Mouse (Mus musculus): ENCODE results near the gene Madcam1. TPM values are rescaled to one million over a fixed set of nuclear protein-coding genes. Genes with fewer than 3 reads are reported as not detected.
"Not testable (repeated sequence)": the region's sequence is repeated elsewhere in the genome, so short reads cannot be mapped to it uniquely, and the experiment has no call there.

The Madcam1 gene
- polyA plus RNA-seq, 1 experiment from 2014 or later: 3.2 TPM

- no peak overlapping the region for H3K4me2 ChIP-seq (replicated peaks)
- no peak overlapping the region for H3K4me3 ChIP-seq
- no peaks in the 10 kb centered on the region for H3K36me3 ChIP-seq
- peak; percentile 35; the same call in 1 of the 2 replicates for ATAC-seq (ENCODE audit: low FRiP score)
- 0 out of 2 replicates have a peak, but pooled peaks cover 2% of the 10 kb centered on the region for H3K4me1 ChIP-seq
- WGBS: 65% methylated on average over 13 of the region's 13 CpGs
- H3K9ac ChIP-seq: 0 out of 2 replicates have a peak overlapping the region, but pooled peaks have one; percentile 27
- peaks cover 9% of the 10 kb centered on the region; the same call in 1 of the 2 replicates for H3K9me3 ChIP-seq (replicated peaks)
- H3K27ac ChIP-seq: peak overlapping the region; percentile 46
- H3K27me3 ChIP-seq: no peaks in the 10 kb centered on the region
Observed at GRCm38 (mm10) chr10:79695231-79696128, 31.1 kb downstream of the Madcam1 start.

- no peak overlapping the region for H3K4me3 ChIP-seq
- H3K27ac ChIP-seq: peak overlapping the region; percentile 48
- H3K36me3 ChIP-seq: no peaks in the 10 kb centered on the region
- 56% methylated on average over 9 of the region's 9 CpGs for WGBS
- H3K4me2 ChIP-seq (replicated peaks): no peak overlapping the region
- H3K9me3 ChIP-seq (replicated peaks): peaks cover 9% of the 10 kb centered on the region; the same call in 1 of the 2 replicates
- H3K4me1 ChIP-seq: 0 out of 2 replicates have a peak, but pooled peaks cover 2% of the 10 kb centered on the region
- 0 out of 2 replicates have a peak overlapping the region, but pooled peaks have one; percentile 27 for H3K9ac ChIP-seq
- no peaks in the 10 kb centered on the region for H3K27me3 ChIP-seq
- ATAC-seq (ENCODE audit: low FRiP score): no peak
Observed at GRCm38 (mm10) chr10:79696129-79696651, 31.8 kb downstream of the Madcam1 start.

GRCm38 (mm10) chr10:79697916-79698315 is 33.6 kb downstream of the Madcam1 start:
- Histone ChIP-seq H3K4me2 (replicated peaks) (no peak overlapping the region), H3K4me1 (0 out of 2 replicates have a peak, but pooled peaks cover 2% of the 10 kb centered on the region), H3K4me3 (no peak overlapping the region), H3K27ac (no peak overlapping the region), H3K36me3 (no peaks in the 10 kb centered on the region), H3K9me3 (replicated peaks) (no peaks in the 10 kb centered on the region), H3K9ac (no peak overlapping the region), H3K27me3 (no peaks in the 10 kb centered on the region)
- ATAC-seq (ENCODE audit: low FRiP score): no peak
- WGBS: 82% methylated on average over 6 of the region's 6 CpGs

GRCm38 (mm10) chr10:79698459-79698858 is 34.1 kb downstream of the Madcam1 start:
- H3K27me3 ChIP-seq: no peaks in the 10 kb centered on the region
- H3K4me2 ChIP-seq (replicated peaks): no peak overlapping the region
- no peak overlapping the region for H3K9ac ChIP-seq
- H3K4me3 ChIP-seq: no peak overlapping the region
- 90% methylated on average over 6 of the region's 6 CpGs for WGBS
- no peak overlapping the region for H3K27ac ChIP-seq
- H3K9me3 ChIP-seq (replicated peaks): no peaks in the 10 kb centered on the region
- H3K36me3 ChIP-seq: no peaks in the 10 kb centered on the region
- H3K4me1 ChIP-seq: 0 out of 2 replicates have a peak, but pooled peaks cover 2% of the 10 kb centered on the region
- ATAC-seq (ENCODE audit: low FRiP score): no peak

- peaks cover 12% of the 10 kb centered on the region for H3K4me1 ChIP-seq
- no peaks in the 10 kb centered on the region for H3K27me3 ChIP-seq
- H3K27ac ChIP-seq: no peak overlapping the region
- H3K4me2 ChIP-seq (replicated peaks): no peak overlapping the region
- 50% methylated on average over 7 of the region's 7 CpGs for WGBS
- no peak for ATAC-seq (ENCODE audit: low FRiP score)
- no peak overlapping the region for H3K4me3 ChIP-seq
- peak overlapping the region; percentile 10; the same call in 1 of the 2 replicates for H3K9ac ChIP-seq
- no peaks in the 10 kb centered on the region for H3K36me3 ChIP-seq
- H3K9me3 ChIP-seq (replicated peaks): no peaks in the 10 kb centered on the region
Observed at GRCm38 (mm10) chr10:79700676-79701075, 36.3 kb downstream of the Madcam1 start.

- H3K9ac ChIP-seq: no peak overlapping the region
- no peak for ATAC-seq (ENCODE audit: low FRiP score)
- H3K27ac ChIP-seq: no peak overlapping the region
- 0 out of 2 replicates have a peak, but pooled peaks cover 6% of the 10 kb centered on the region for H3K36me3 ChIP-seq
- H3K4me2 ChIP-seq (replicated peaks): no peak overlapping the region
- no peaks in the 10 kb centered on the region for H3K27me3 ChIP-seq
- no peaks in the 10 kb centered on the region for H3K9me3 ChIP-seq (replicated peaks)
- H3K4me3 ChIP-seq: no peak overlapping the region
- H3K4me1 ChIP-seq: peaks cover 19% of the 10 kb centered on the region
- WGBS: 48% methylated on average over 10 of the region's 10 CpGs
Observed at GRCm38 (mm10) chr10:79701443-79702129, 37.2 kb downstream of the Madcam1 start.

- not testable (repeated sequence) for H3K36me3 ChIP-seq; H3K9me3 ChIP-seq (replicated peaks); ATAC-seq (ENCODE audit: low FRiP score); H3K4me3 ChIP-seq; H3K27me3 ChIP-seq; H3K4me2 ChIP-seq (replicated peaks); H3K27ac ChIP-seq; H3K9ac ChIP-seq
- H3K4me1 ChIP-seq: peaks cover 32% of the 10 kb centered on the region
- WGBS: 91% methylated on average over 4 of the region's 4 CpGs
Observed at GRCm38 (mm10) chr10:79702970-79703369, 38.6 kb downstream of the Madcam1 start.

GRCm38 (mm10) chr10:79703541-79703940 is 39.2 kb downstream of the Madcam1 start:
- no peak for ATAC-seq (ENCODE audit: low FRiP score)
- Histone ChIP-seq H3K4me2 (replicated peaks) (peak overlapping the region; percentile 93), H3K4me1 (peaks cover 32% of the 10 kb centered on the region), H3K36me3 (0 out of 2 replicates have a peak, but pooled peaks cover 8% of the 10 kb centered on the region), H3K9ac (peak overlapping the region; percentile 23; the same call in 1 of the 2 replicates), H3K27ac (peak overlapping the region; percentile 84), H3K9me3 (replicated peaks) (no peaks in the 10 kb centered on the region), H3K4me3 (peak overlapping the region; percentile 76; the same call in 1 of the 2 replicates), H3K27me3 (no peaks in the 10 kb centered on the region)
- 83% methylated on average over 10 of the region's 10 CpGs for WGBS

GRCm38 (mm10) chr10:79704065-79704969 is 40.0 kb downstream of the Madcam1 start, which contains the start of gene Bsg:
Gene Bsg (plus strand): TSS chr10:79704491.
- no peaks in the 10 kb centered on the region for H3K27me3 ChIP-seq
- peak; percentile 97 for ATAC-seq (ENCODE audit: low FRiP score)
- H3K36me3 ChIP-seq: peaks cover 16% of the 10 kb centered on the region
- no peaks in the 10 kb centered on the region for H3K9me3 ChIP-seq (replicated peaks)
- under 1% methylated on average over 65 of the region's 65 CpGs for WGBS
- peak within 1 kb of the TSS; percentile 93 for H3K4me2 ChIP-seq (replicated peaks)
- H3K27ac ChIP-seq: peak within 1 kb of the TSS; percentile 84
- H3K9ac ChIP-seq: peak within 1 kb of the TSS; percentile 84
- H3K4me1 ChIP-seq: peaks cover 32% of the 10 kb centered on the region
- H3K4me3 ChIP-seq: peak within 1 kb of the TSS; percentile 76

- peak overlapping the region; percentile 84 for H3K27ac ChIP-seq
- peak overlapping the region; percentile 76 for H3K4me3 ChIP-seq
- peaks cover 22% of the 10 kb centered on the region for H3K36me3 ChIP-seq
- H3K9ac ChIP-seq: peak overlapping the region; percentile 84
- peak overlapping the region; percentile 93 for H3K4me2 ChIP-seq (replicated peaks)
- no peaks in the 10 kb centered on the region for H3K9me3 ChIP-seq (replicated peaks)
- H3K4me1 ChIP-seq: peaks cover 32% of the 10 kb centered on the region
- H3K27me3 ChIP-seq: no peaks in the 10 kb centered on the region
- WGBS: 5% methylated on average over 10 of the region's 10 CpGs
- ATAC-seq (ENCODE audit: low FRiP score): no peak
Observed at GRCm38 (mm10) chr10:79704970-79705360, 40.6 kb downstream of the Madcam1 start.

- peaks cover 32% of the 10 kb centered on the region for H3K4me1 ChIP-seq
- WGBS: 78% methylated on average over 5 of the region's 5 CpGs
- H3K9ac ChIP-seq: peak overlapping the region; percentile 84
- H3K9me3 ChIP-seq (replicated peaks): no peaks in the 10 kb centered on the region
- H3K4me3 ChIP-seq: peak overlapping the region; percentile 76; the same call in 1 of the 2 replicates
- H3K27me3 ChIP-seq: no peaks in the 10 kb centered on the region
- H3K27ac ChIP-seq: no peak overlapping the region
- peak overlapping the region; percentile 93 for H3K4me2 ChIP-seq (replicated peaks)
- no peak for ATAC-seq (ENCODE audit: low FRiP score)
- H3K36me3 ChIP-seq: peaks cover 32% of the 10 kb centered on the region
Observed at GRCm38 (mm10) chr10:79705951-79706350, 41.6 kb downstream of the Madcam1 start.

Measured in hindbrain, embryonic 12.5 days (tissue).